Mouse (Mus musculus): ENCODE data around the gene Eps8. TPM values are rescaled to one million over a fixed set of nuclear protein-coding genes. Genes with fewer than 3 reads are reported as not detected.

Eps8 gene
- 10 to 100 TPM; 31.6 to 35.3 TPM for total RNA-seq (2021)
- long read RNA-seq, experiment 1, full-length matches to known transcripts = 48 of 75 reads
- long read RNA-seq, experiment 1, partial matches to known transcripts = 3 of 75 reads
- long read RNA-seq, experiment 1, other reads (novel, unspliced or antisense) = 24 of 75 reads
- long read RNA-seq, experiment 2, full-length matches to known transcripts = 61 of 80 reads
- long read RNA-seq, experiment 2, partial matches to known transcripts = 2 of 80 reads
- long read RNA-seq, experiment 2, other reads (novel, unspliced or antisense) = 17 of 80 reads

DNA sequence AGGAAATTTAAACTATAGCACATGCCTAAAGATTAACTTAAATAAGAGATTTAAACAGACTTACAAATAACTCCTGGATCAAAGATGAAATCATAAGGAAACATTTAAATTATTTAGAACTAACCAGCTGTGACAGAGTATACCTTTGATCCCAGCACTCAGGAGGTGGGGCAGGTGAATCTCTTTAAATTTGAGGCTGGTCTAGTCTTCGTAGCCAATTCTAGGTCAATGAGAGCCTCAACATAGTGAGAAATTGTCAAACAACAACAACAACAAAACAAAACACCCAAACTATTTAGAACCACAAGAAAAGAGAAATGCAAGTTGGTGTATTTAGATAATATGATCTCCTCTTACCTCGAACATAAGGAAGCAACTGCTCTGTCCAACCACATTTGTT is at the start of gene Eps8:
Gene Eps8 (minus strand): TSS at position 101 of the 400 bp plus-strand sequence.
- Histone ChIP-seq H3K27ac (no peak within 1 kb of the TSS), H3K4me3 (no peak within 1 kb of the TSS)
- intact Hi-C loops (cut with DNase I) = no loop called here
- TF ChIP-seq CTCF (IDR thresholded peaks at IDR 0.05) = no peak
- no peak for DNase-seq (ENCODE audit: extremely low spot score in 1 of 2, low spot score in 2 of 2)

- no peak overlapping the region for H3K4me3 ChIP-seq
- no peak for DNase-seq (ENCODE audit: extremely low spot score in 1 of 2, low spot score in 2 of 2)
- intact Hi-C loops (cut with DNase I) = no loop called here
- no peak overlapping the region for H3K27ac ChIP-seq
- TF ChIP-seq CTCF (IDR thresholded peaks at IDR 0.05) = no peak
These were observed 48.8 kb upstream of the Eps8 start for GRCm38 (mm10) chr6:137703431-137703830.

DNA sequence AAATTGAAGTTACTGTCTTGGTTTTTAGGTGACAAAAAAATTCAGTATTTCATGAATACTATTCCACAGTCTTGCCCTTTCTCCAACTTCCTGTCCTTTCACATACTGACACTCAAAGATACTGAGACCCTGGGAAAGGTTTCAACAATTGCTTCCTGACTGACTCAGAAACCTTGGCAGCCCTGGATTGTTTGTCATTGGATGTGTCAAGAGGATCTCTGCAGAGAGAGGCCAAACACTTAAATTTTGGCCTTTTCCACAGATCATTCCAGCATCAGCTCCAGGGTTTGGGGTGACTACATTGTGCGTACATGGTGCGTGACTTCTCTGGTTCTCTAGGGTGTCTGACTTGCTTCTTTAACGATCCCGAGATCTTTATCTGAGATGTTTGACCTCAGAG is 48.2 kb upstream of the Eps8 start:
- Histone ChIP-seq H3K27ac (no peak overlapping the region), H3K4me3 (no peak overlapping the region)
- no peak for DNase-seq (ENCODE audit: extremely low spot score in 1 of 2, low spot score in 2 of 2)
- no peak for TF ChIP-seq CTCF (IDR thresholded peaks at IDR 0.05)
- intact Hi-C loops (cut with DNase I) = no loop called here

DNA sequence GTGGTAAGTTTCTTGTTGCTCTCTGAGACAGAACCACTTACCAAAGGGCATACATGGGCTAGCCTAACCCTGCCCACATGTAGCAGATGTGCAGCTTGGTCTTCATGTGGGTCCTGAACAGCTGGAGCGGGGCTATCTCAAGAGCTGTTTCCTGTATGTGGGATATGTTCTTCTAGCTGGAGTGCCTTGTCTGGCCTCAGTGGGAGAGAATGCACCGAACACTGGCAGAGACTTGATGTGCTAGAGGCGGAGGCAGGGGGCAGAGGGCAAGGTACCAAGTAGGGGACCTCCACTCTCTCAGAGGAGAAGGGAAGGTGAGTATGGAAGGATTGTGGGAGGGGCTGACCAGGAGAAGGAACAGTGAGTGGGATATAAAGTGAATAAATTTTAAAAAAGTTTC is 47.5 kb upstream of the Eps8 start:
- DNase-seq (ENCODE audit: extremely low spot score in 1 of 2, low spot score in 2 of 2) = no peak
- Histone ChIP-seq H3K4me3 (no peak overlapping the region), H3K27ac (no peak overlapping the region)
- intact Hi-C loops (cut with DNase I) = no loop called here
- TF ChIP-seq CTCF (IDR thresholded peaks at IDR 0.05) = no peak

DNA sequence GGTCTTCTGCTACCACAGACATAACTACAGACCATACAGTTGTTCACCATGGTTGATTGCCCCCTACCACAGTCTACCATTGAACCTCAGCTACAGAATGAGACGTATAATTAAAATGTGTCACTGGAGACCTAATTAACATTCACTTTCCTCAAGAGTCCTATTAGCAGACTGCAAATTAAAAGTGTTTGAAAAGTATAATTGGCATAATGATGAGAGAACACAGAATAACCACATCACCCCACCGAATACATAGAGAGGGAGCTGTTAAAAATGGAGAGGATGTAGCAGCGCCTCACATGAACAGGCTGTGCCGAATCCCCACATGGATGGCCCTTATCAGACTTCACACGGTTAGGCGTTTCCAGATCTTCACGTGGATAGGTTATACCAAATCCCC is 44.8 kb upstream of the Eps8 start:
- H3K27ac ChIP-seq = no peak overlapping the region
- DNase-seq (ENCODE audit: extremely low spot score in 1 of 2, low spot score in 2 of 2) = no peak
- no peak overlapping the region for H3K4me3 ChIP-seq
- intact Hi-C loops (cut with DNase I) = no loop called here
- no peak for TF ChIP-seq CTCF (IDR thresholded peaks at IDR 0.05)

- intact Hi-C loops (cut with DNase I) = no loop called here
- no peak for DNase-seq (ENCODE audit: extremely low spot score in 1 of 2, low spot score in 2 of 2)
- no peak for TF ChIP-seq CTCF (IDR thresholded peaks at IDR 0.05)
- no peak overlapping the region for H3K4me3 ChIP-seq
- H3K27ac ChIP-seq = no peak overlapping the region
These were observed 41.9 kb upstream of the Eps8 start for GRCm38 (mm10) chr6:137696445-137697204.

- no peak for TF ChIP-seq CTCF (IDR thresholded peaks at IDR 0.05)
- Histone ChIP-seq H3K4me3 (no peak overlapping the region), H3K27ac (no peak overlapping the region)
- no peak for DNase-seq (ENCODE audit: extremely low spot score in 1 of 2, low spot score in 2 of 2)
- intact Hi-C loops (cut with DNase I) = no loop called here
These were observed 40.4 kb upstream of the Eps8 start for GRCm38 (mm10) chr6:137695046-137695445.

- intact Hi-C loops (cut with DNase I) = no loop called here
- DNase-seq (ENCODE audit: extremely low spot score in 1 of 2, low spot score in 2 of 2) = no peak
- H3K4me3 ChIP-seq = no peak overlapping the region
- no peak for TF ChIP-seq CTCF (IDR thresholded peaks at IDR 0.05)
- H3K27ac ChIP-seq = no peak overlapping the region
These were observed 39.6 kb upstream of the Eps8 start for GRCm38 (mm10) chr6:137694310-137694709.

GRCm38 (mm10) chr6:137690550-137691119 is 36.0 kb upstream of the Eps8 start:
- DNase-seq (ENCODE audit: extremely low spot score in 1 of 2, low spot score in 2 of 2) = no peak
- no peak overlapping the region for H3K4me3 ChIP-seq
- intact Hi-C loops (cut with DNase I) = no loop called here
- no peak overlapping the region for H3K27ac ChIP-seq
- TF ChIP-seq CTCF (IDR thresholded peaks at IDR 0.05) = no peak

DNA sequence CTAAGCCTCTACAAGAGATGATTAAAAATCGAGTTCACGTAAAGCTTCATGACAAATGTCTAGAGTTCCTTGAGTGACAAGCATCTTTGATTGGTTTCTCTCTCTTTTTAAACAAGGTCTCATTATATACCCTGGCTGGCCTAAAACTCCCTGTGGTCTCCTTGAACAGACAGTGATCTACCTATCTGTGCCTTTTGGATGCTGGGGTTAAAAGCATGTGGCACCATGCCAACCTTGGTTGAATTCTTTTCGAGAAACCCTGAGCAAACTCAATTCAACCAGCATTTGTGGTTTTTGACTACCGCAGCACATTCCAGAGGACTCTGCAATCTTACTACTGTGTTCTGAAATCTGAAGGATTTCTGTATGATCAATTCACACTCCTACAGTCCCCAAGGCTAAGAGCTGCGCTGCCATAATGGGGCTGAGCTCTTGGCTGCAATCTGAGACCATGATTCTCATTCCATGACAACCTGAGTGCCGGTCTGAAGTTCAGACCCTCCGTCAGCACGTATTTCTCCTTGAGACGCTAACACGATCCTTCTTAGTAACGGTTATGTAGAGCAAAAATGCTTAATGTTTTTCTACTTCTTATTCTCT is 33.9 kb upstream of the Eps8 start:
- Histone ChIP-seq H3K27ac (no peak overlapping the region), H3K4me3 (no peak overlapping the region)
- intact Hi-C loops (cut with DNase I) = no loop called here
- no peak for TF ChIP-seq CTCF (IDR thresholded peaks at IDR 0.05)
- DNase-seq (ENCODE audit: extremely low spot score in 1 of 2, low spot score in 2 of 2) = no peak

- Histone ChIP-seq H3K4me3 (no peak overlapping the region), H3K27ac (no peak overlapping the region)
- DNase-seq (ENCODE audit: extremely low spot score in 1 of 2, low spot score in 2 of 2) = no peak
- no peak for TF ChIP-seq CTCF (IDR thresholded peaks at IDR 0.05)
- intact Hi-C loops (cut with DNase I) = no loop called here
These were observed 33.4 kb upstream of the Eps8 start for GRCm38 (mm10) chr6:137688079-137688478.

- intact Hi-C loops (cut with DNase I) = no loop called here
- Histone ChIP-seq H3K4me3 (no peak overlapping the region), H3K27ac (no peak overlapping the region)
- no peak for DNase-seq (ENCODE audit: extremely low spot score in 1 of 2, low spot score in 2 of 2)
- no peak for TF ChIP-seq CTCF (IDR thresholded peaks at IDR 0.05)
These were observed 33.0 kb upstream of the Eps8 start for GRCm38 (mm10) chr6:137687667-137688066.
